Mouse (Mus musculus) C2C12 (cell line): ENCODE measurements around the gene Cers2.

ENCODE experiments used
- CEBPB ChIP-seq: IDR thresholded peaks from one replicate; pipeline ENCODE4 v1.6.1; 2011; ENCODE audit warnings: low read depth, mild to moderate bottlenecking, control low read depth, moderate library complexity
- CTCF ChIP-seq: IDR thresholded peaks from one replicate; pipeline ENCODE4 v1.5.1; 2011; ENCODE audit not compliant: control insufficient read depth, insufficient read depth, insufficient read length
- MAX ChIP-seq: IDR thresholded peaks from one replicate; pipeline ENCODE4 v1.6.1; 2011; ENCODE audit warnings: mild to moderate bottlenecking, control low read depth
- MYOD1 ChIP-seq: IDR thresholded peaks from one replicate; pipeline ENCODE4 v1.6.1; 2011; ENCODE audit warnings: low read depth; ENCODE audit not compliant: control insufficient read depth, insufficient read length
- USF1 ChIP-seq: IDR thresholded peaks from one replicate; pipeline ENCODE4 v1.6.1; 2011; ENCODE audit warnings: low read depth, mild to moderate bottlenecking, control low read depth, moderate library complexity

GRCm38 (mm10) chr3:95269789-95270188, 44.8 kb upstream of the Cers2 start:
- TF ChIP-seq CTCF: no peak
- TF ChIP-seq USF1: no peak
- no peak for TF ChIP-seq MAX
- no peak for TF ChIP-seq MYOD1
- no peak for TF ChIP-seq CEBPB
